In the genomic region with DNA sequence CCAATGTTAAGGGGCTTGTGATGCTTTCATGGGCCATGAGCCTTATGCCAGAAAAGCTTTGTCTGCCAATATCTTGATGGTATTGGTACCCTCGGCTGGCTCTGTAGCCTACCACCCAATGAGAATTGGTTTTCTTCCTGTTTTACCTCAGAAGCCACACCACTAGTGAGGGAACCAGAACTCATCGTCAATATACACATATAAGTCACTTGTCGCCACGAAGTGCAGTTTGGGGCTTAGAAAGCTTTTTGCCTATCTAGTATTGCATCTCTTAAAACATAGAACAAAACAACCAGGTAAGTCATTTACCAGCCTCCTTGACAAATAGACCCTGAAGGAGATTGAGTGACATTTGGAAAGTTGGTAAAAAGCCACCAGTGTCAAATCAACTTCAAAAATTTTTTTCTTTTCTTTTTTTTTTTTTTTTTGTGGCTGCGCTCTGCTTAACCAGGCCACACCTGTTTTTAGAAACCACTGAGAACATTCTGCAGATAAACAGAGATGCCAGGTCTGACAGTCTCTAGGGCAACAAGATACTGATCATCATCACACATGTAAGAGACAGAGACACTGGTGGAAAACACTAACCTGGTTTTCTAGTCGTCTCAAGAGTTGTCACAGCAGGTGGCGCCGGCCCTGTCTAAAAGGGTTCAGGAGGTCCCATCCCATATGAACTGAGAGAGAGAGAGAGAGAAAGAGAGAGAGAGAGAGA, we compare ENCODE assay signal across 20 mouse cellular contexts.
DNase-seq lines count a peak whose midpoint lies in the region; ATAC-seq and TF ChIP-seq lines count a peak whose summit lies in the region.
"Had no signal": no experiment of that assay in that cellular context is flagged by ENCODE, and none has a peak within 500 bp of the region (broad histone marks: within the 10 kb centered on the region; RNA-seq: fewer than 3 reads in every experiment).

No protein-coding gene starts in this region.

- H3K4me1 ChIP-seq in CH12.LX (ENCODE audit: control insufficient read depth in 1 of 2, insufficient read depth in 2 of 2), result peaks cover 0 to 6% of the 10 kb centered on the region in 2 experiments; a peak in 2 of 4 replicates
- H3K4me1 ChIP-seq: hindbrain, embryonic 10.5 days; liver, embryonic 12.5 days; midbrain, embryonic 10.5 days had no signal

- H3K9ac ChIP-seq in CH12.LX (ENCODE audit: insufficient read depth, low read depth), result no peak overlapping the region
- H3K9ac ChIP-seq: embryonic facial prominence, embryonic 13.5 days; intestine, embryonic 15.5 days; liver, embryonic 12.5 days; lung, embryonic 15.5 days; stomach, embryonic 15.5 days had no signal

- TF ChIP-seq EP300 in CH12.LX (IDR thresholded peaks at IDR 0.05; ENCODE audit: low read length), result no peak

- DNase-seq in lung, postnatal 25 days (ENCODE audit: low spot score), result peak; percentile 47
- DNase-seq in lung, postnatal 10 days, result no peak
- DNase-seq in CH12.LX (ENCODE audit: extremely low read depth), result no peak
- DNase-seq in thymus, postnatal 25 days, result peak; percentile 86
- no peak for DNase-seq in cerebellum, adult 9-10 months
- no peak for DNase-seq in c-Kit-positive CD71-positive TER-119-positive erythroid progenitor cells, embryonic 14.5 days (ENCODE audit: low spot score)
- DNase-seq: cerebellum, adult 11-12 months; gastrocnemius, postnatal 14 days; right cerebral cortex, adult 18-20 months had no signal

- no peak overlapping the region for H3K4me2 ChIP-seq in CH12.LX (ENCODE audit: insufficient read depth, low read depth, poor library complexity, severe bottlenecking)
- H3K4me2 ChIP-seq: embryonic facial prominence, embryonic 13.5 days; heart, embryonic 11.5 days; intestine, embryonic 15.5 days; liver, embryonic 12.5 days; lung, embryonic 15.5 days; stomach, embryonic 15.5 days had no signal

- H3K9me3 ChIP-seq in CH12.LX (replicated peaks; ENCODE audit: low read length), result no peaks in the 10 kb centered on the region
- H3K9me3 ChIP-seq: embryonic facial prominence, embryonic 13.5 days; hindbrain, embryonic 10.5 days; intestine, embryonic 15.5 days; liver, embryonic 12.5 days; lung, embryonic 15.5 days; midbrain, embryonic 10.5 days; stomach, embryonic 15.5 days had no signal

- H3K27ac ChIP-seq in CH12.LX (ENCODE audit: insufficient read depth, low read depth), result no peak overlapping the region
- H3K27ac ChIP-seq: embryonic facial prominence, embryonic 13.5 days; hindbrain, embryonic 10.5 days; intestine, embryonic 15.5 days; kidney, postnatal 0 days; liver, embryonic 12.5 days; lung, embryonic 15.5 days; midbrain, embryonic 10.5 days; stomach, embryonic 15.5 days had no signal

- TF ChIP-seq CTCF in CH12.LX (conservative IDR thresholded peaks at IDR 0.05 in 1 of 2, IDR thresholded peaks at IDR 0.05 in 1 of 2; ENCODE audit: low read depth in 2 of 2, low read length in 2 of 2), result no peak

- H3K36me3 ChIP-seq in CH12.LX (replicated peaks in 1 of 2; ENCODE audit: control insufficient read depth in 1 of 2, insufficient read depth in 1 of 2, low read length in 1 of 2), result no peaks in the 10 kb centered on the region
- H3K36me3 ChIP-seq: embryonic facial prominence, embryonic 13.5 days; hindbrain, embryonic 10.5 days; intestine, embryonic 15.5 days; liver, embryonic 12.5 days; lung, embryonic 15.5 days; midbrain, embryonic 10.5 days; stomach, embryonic 15.5 days had no signal

- H3K27me3 ChIP-seq in CH12.LX (replicated peaks), result no peaks in the 10 kb centered on the region
- H3K27me3 ChIP-seq: intestine, embryonic 15.5 days; liver, embryonic 12.5 days; lung, embryonic 15.5 days; stomach, embryonic 15.5 days had no signal

- H3K79me2 ChIP-seq in CH12.LX (replicated peaks; ENCODE audit: control insufficient read depth, extremely low read depth, insufficient read depth, poor library complexity, severe bottlenecking), result no peaks in the 10 kb centered on the region

- dilution Hi-C loops in CH12.LX (cut with MboI; ENCODE audit: extremely low pct_ligation_motif_present, extremely low pct_unique_long_range_greater_than_20kb, low sequenced_read_pairs), result no loop called here

- H3K4me3 ChIP-seq in CH12.LX (replicated peaks in 1 of 3; ENCODE audit: low read depth in 2 of 3, low read length in 2 of 3, poor library complexity in 1 of 3), result no peak overlapping the region
- H3K4me3 ChIP-seq: embryonic facial prominence, embryonic 13.5 days; hindbrain, embryonic 10.5 days; intestine, embryonic 15.5 days; liver, embryonic 12.5 days; lung, embryonic 15.5 days; midbrain, embryonic 10.5 days; stomach, embryonic 15.5 days had no signal

- peak; percentile 74 for ATAC-seq in neutrophil, adult 5-6 weeks (ENCODE audit: extremely low read depth, insufficient number of reproducible peaks, low FRiP score, poor library complexity, severe bottlenecking)
- no peak for ATAC-seq in megakaryocyte-erythroid progenitor cell, adult 5-6 weeks (replicated peaks; ENCODE audit: low FRiP score, low TSS enrichment, poor library complexity, severe bottlenecking)
- ATAC-seq: intestine, embryonic 15.5 days; liver, embryonic 12.5 days had no signal

- TF ChIP-seq POLR2A in CH12.LX (IDR thresholded peaks at IDR 0.05; ENCODE audit: low read depth, low read length), result no peak

- in situ Hi-C loops in CH12.LX (cut with MboI; ENCODE audit: low pct_ligation_motif_present, low pct_unique_long_range_greater_than_20kb, low sequenced_read_pairs), result loop anchor here (25.0 kb wide), 1 partner anchor 216 kb away; no protein-coding TSS in a partner anchor

- TF ChIP-seq RAD21 in CH12.LX (IDR thresholded peaks at IDR 0.05; ENCODE audit: low read depth, low read length), result no peak

TF ChIP-seq in CH12.LX, 34 proteins besides CTCF, POLR2A, EP300 and RAD21:
- TF ChIP-seq ELF1 (IDR thresholded peaks at IDR 0.05; ENCODE audit: low read depth, low read length), result no peak
- TF ChIP-seq ZNF384 (IDR thresholded peaks at IDR 0.05; ENCODE audit: low read depth, low read length), result peak; percentile 57
TF ChIP-seq in CH12.LX: peak in this region for 1.

Comparison
In these comparisons a context has a peak if more than half of its experiments do, and no peak if none do; other contexts are left out.
1. DNase-seq: peak in lung, postnatal 25 days (single experiment) and thymus, postnatal 25 days (single experiment); none in lung, postnatal 10 days (single experiment), CH12.LX (single experiment), cerebellum, adult 9-10 months (single experiment) and c-Kit-positive CD71-positive TER-119-positive erythroid progenitor cells, embryonic 14.5 days (single experiment).